Mouse (Mus musculus): ENCODE data around the gene Cyp8b1. TPM values are rescaled to one million over a fixed set of nuclear protein-coding genes. Genes with fewer than 3 reads are reported as not detected.

Cyp8b1 gene
- polyA plus RNA-seq, 1 experiment, result 0.77 TPM

DNA sequence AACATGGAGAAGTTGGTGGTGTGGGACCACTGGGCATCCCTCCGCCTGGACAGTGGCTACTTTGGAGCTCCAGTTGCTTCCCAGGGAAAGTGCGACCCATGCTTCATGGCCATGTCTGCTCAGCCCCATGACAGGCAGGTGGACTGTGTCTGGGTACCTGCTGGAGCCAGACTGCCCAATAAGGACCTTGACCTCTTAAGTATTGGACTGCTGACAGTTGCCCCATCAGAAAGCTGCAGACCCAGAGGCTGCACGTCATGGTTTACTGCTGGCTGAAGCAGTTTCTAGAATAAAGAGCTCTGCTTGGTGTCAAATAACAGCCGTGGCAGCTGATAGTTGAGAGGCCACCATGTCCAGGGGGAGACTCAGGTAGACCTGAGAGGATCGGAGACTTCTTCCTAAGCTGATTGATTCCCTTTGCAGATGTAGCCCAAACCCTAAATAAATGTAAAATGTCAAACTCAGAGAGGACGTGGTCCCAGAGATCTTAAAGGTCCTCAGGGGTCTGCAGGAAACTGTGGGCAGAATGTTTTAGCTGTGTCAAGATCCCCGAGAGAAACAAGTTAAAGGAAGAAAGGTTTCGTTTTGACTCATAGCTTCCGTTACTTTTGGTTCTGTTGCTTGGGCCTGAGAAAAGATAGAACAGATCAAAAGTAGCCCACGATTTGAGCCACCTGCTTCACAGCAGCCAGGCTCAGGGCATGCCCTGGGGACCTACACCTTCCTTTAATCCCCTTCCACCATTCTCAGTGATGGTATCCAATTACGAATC lies 10.7 kb upstream of the Cyp8b1 start:
- TF ChIP-seq POLR2A (IDR thresholded peaks at IDR 0.05; ENCODE audit: borderline replicate concordance, control insufficient read depth, low read depth, low read length) (no peak), CTCF (IDR thresholded peaks at IDR 0.05; ENCODE audit: control insufficient read depth, insufficient read depth, low read length) (no peak)
- peaks cover 13% of the 10 kb centered on the region; the same call in 1 of the 2 replicates for H3K4me1 ChIP-seq (ENCODE audit: control insufficient read depth, insufficient read depth, low read length)
- peak overlapping the region; percentile 16; the same call in 1 of the 2 replicates for H3K27ac ChIP-seq (ENCODE audit: control insufficient read depth, insufficient read depth, low read depth, low read length, poor library complexity)
- H3K4me3 ChIP-seq (replicated peaks; ENCODE audit: control insufficient read depth, low read depth, low read length), result no peak overlapping the region
- WGBS, result 28% methylated on average over 11 of the region's 11 CpGs

DNA sequence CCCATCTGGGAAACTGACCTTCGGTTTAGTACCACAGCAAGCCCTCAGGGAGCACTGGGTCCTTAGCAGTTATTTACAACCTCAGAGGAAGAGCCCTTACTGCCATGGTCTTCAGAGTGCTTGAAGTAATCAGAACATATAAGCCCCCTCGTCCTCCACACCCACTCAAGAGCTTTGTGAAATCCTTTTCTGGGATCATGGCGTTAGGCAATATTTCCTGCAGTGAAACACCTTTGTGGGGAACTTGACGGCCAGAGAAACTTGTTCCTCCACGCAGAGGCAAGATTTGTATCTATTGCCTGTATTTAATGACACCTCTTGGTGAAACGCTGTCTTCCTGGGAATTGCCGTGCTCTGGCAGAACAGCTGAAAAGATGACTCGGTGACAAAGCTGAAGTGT lies 9.9 kb upstream of the Cyp8b1 start:
- Histone ChIP-seq H3K4me1 (ENCODE audit: control insufficient read depth, insufficient read depth, low read length) (peaks cover 13% of the 10 kb centered on the region; the same call in 1 of the 2 replicates), H3K4me3 (replicated peaks; ENCODE audit: control insufficient read depth, low read depth, low read length) (no peak overlapping the region), H3K27ac (ENCODE audit: control insufficient read depth, insufficient read depth, low read depth, low read length, poor library complexity) (no peak overlapping the region)
- WGBS, result 44% methylated on average over 8 of the region's 8 CpGs
- TF ChIP-seq POLR2A (IDR thresholded peaks at IDR 0.05; ENCODE audit: borderline replicate concordance, control insufficient read depth, low read depth, low read length), result no peak
- no peak for TF ChIP-seq CTCF (IDR thresholded peaks at IDR 0.05; ENCODE audit: control insufficient read depth, insufficient read depth, low read length)

DNA sequence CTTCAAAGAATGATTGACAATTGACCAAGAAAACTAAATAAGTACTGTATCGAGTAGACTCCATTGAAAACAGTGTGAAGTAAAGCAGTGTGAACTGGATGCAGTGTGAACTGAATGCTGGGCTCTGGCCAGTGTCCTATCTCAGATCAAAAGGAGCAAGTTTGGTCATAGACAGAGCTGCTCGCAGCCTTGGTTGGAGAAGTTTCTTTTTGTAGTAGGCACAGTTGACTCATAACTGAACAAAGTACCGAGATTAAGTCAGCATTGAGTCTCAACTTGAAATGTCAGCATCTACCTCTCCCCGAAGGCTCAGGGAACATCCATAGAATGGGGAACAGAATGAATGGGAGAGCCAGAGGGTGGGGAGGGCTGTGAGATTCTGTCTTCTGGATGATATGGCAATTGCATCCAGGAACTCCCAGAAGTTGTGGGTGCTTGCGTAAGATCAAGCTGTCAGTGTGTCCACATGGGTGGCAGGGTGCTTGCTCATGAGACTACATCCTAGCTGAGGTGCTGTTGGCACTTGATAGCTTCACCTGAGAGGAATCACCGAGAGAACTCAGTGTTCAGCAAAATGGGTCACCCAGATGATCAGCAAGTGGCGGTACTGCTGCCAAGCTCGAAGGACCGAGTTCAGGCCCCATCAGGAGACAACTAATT lies 8.9 kb upstream of the Cyp8b1 start:
- TF ChIP-seq POLR2A (IDR thresholded peaks at IDR 0.05; ENCODE audit: borderline replicate concordance, control insufficient read depth, low read depth, low read length), result no peak
- no peak for TF ChIP-seq CTCF (IDR thresholded peaks at IDR 0.05; ENCODE audit: control insufficient read depth, insufficient read depth, low read length)
- H3K4me1 ChIP-seq (ENCODE audit: control insufficient read depth, insufficient read depth, low read length), result peaks cover 13% of the 10 kb centered on the region; the same call in 1 of the 2 replicates
- 66% methylated on average over 9 of the region's 9 CpGs for WGBS
- no peak overlapping the region for H3K27ac ChIP-seq (ENCODE audit: control insufficient read depth, insufficient read depth, low read depth, low read length, poor library complexity)
- H3K4me3 ChIP-seq (replicated peaks; ENCODE audit: control insufficient read depth, low read depth, low read length), result no peak overlapping the region

DNA sequence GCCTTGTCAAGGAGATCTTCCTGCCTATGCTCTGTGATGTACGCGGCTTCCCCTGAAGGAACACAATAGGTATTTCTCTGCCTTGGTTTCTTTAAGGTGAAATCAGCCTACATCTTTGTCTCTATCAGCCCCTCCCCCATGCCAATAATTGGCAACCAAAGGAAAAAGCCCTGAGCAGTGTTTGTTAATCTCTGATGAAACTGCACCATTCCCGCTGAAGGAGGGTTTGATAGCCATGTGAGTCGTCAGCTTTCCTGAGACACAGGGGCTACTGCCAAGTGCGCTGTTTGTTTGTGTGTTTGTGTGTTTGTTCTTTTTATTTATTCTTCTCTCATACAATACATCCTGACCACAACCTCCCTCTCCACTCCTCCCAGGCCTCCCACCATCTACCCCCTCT lies 7.8 kb upstream of the Cyp8b1 start:
- Histone ChIP-seq H3K27ac (ENCODE audit: control insufficient read depth, insufficient read depth, low read depth, low read length, poor library complexity) (no peak overlapping the region), H3K4me1 (ENCODE audit: control insufficient read depth, insufficient read depth, low read length) (peaks cover 15% of the 10 kb centered on the region), H3K4me3 (replicated peaks; ENCODE audit: control insufficient read depth, low read depth, low read length) (no peak overlapping the region)
- 77% methylated on average over 5 of the region's 5 CpGs for WGBS
- TF ChIP-seq CTCF (IDR thresholded peaks at IDR 0.05; ENCODE audit: control insufficient read depth, insufficient read depth, low read length), result no peak
- no peak for TF ChIP-seq POLR2A (IDR thresholded peaks at IDR 0.05; ENCODE audit: borderline replicate concordance, control insufficient read depth, low read depth, low read length)

DNA sequence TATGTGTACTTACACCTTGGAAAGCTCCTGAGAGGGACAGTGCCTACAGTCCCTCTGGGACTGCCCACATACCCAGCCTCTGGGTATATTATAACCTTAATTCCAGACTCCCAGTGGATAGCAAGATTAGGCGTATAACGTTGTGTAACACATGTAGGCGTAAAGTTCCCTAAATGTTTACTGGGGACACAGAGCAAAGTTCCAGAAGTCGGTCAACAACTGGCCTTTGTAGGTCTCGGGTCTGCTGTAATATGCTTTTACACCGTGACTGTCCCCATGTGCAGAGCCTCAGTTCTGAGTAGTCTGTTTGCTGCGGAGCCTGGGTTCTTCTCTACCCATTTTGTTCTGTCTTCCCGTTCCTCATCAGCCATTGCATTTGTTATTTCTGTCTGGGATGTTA lies 7.3 kb upstream of the Cyp8b1 start:
- no peak for TF ChIP-seq CTCF (IDR thresholded peaks at IDR 0.05; ENCODE audit: control insufficient read depth, insufficient read depth, low read length)
- WGBS, result 61% methylated on average over 8 of the region's 8 CpGs
- Histone ChIP-seq H3K4me3 (replicated peaks; ENCODE audit: control insufficient read depth, low read depth, low read length) (no peak overlapping the region), H3K4me1 (ENCODE audit: control insufficient read depth, insufficient read depth, low read length) (peaks cover 17% of the 10 kb centered on the region), H3K27ac (ENCODE audit: control insufficient read depth, insufficient read depth, low read depth, low read length, poor library complexity) (no peak overlapping the region)

DNA sequence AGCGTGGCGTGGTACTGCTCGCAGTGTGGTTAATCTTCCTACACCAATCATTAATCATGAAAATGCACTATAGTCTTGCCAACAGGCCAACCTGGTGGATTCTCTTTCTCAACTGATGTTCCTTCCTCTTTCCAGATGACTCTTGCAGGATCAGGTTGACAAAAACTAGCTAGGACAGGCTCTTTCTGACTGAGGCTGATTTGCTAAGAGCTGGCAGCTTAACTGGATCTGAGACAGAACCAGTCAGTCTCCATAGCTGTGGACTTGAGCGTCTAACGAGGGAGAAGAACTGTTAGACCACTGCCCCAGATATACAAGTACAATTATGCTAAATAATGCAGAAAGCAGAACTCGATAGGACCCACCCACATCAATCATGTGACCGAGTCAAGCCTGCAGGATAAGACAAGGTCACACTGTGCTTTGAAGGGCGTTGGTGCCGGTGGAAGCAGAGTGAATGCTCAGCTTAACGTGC lies 3.0 kb upstream of the Cyp8b1 start:
- 5% methylated on average over 10 of the region's 10 CpGs for WGBS
- Histone ChIP-seq H3K27ac (ENCODE audit: control insufficient read depth, insufficient read depth, low read depth, low read length, poor library complexity) (peak overlapping the region; percentile 77; the same call in 1 of the 2 replicates), H3K4me3 (replicated peaks; ENCODE audit: control insufficient read depth, low read depth, low read length) (no peak overlapping the region), H3K4me1 (ENCODE audit: control insufficient read depth, insufficient read depth, low read length) (peaks cover 4% of the 10 kb centered on the region)
- TF ChIP-seq POLR2A (IDR thresholded peaks at IDR 0.05; ENCODE audit: borderline replicate concordance, control insufficient read depth, low read depth, low read length) (no peak), CTCF (IDR thresholded peaks at IDR 0.05; ENCODE audit: control insufficient read depth, insufficient read depth, low read length) (no peak)

DNA sequence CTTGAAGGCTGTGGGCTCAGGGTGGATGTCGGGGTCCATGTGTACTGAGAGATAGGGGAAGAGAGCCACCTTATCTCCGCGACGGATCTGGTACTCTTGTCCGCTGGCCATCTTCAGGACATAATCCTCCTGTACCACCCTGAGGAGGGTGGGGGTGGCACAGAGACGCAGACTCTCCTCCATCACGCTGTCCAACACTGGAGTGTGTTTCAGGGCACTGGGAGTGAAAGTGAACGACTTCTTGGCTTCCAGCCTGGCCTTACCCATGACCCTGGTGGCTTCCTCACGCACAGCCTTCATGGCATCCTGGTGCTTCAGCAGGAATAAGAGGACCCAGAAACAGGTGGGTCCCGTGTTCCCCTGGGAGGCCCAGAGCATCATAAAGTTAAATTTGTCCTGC lies 1.0 kb downstream of the Cyp8b1 start:
- WGBS, result 71% methylated on average over 10 of the region's 10 CpGs
- H3K27ac ChIP-seq (ENCODE audit: control insufficient read depth, insufficient read depth, low read depth, low read length, poor library complexity), result no peak overlapping the region
- H3K4me3 ChIP-seq (replicated peaks; ENCODE audit: control insufficient read depth, low read depth, low read length), result no peak overlapping the region

DNA sequence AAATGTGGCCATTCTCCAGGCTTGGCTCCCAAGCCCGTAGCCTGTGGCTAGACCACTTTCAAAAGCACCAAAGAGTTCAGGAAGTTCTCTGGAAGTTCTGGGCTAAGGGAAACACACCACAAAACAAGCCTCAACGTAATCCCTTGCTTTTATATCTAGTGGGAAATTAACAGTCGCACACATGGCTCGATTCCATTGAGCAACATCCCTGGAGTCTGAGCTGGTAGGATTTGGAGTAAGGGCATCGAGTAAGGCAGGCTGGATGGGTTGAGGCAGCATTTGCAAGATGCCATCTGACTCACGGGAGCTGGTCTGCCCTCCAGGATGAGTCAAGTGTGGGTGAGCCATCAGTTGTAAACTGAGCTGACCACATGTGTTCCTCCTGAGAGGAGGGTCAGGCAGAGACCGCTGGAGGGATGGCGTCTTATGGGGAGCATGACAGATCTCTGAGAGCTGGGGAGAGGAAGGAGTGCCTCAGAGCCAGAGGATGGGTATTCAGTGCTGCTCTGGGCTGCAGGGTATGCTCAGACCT lies 1.8 kb downstream of the Cyp8b1 start:
- TF ChIP-seq CTCF (IDR thresholded peaks at IDR 0.05; ENCODE audit: control insufficient read depth, insufficient read depth, low read length) (no peak), POLR2A (IDR thresholded peaks at IDR 0.05; ENCODE audit: borderline replicate concordance, control insufficient read depth, low read depth, low read length) (no peak)
- Histone ChIP-seq H3K4me3 (replicated peaks; ENCODE audit: control insufficient read depth, low read depth, low read length) (no peak overlapping the region), H3K27ac (ENCODE audit: control insufficient read depth, insufficient read depth, low read depth, low read length, poor library complexity) (no peak overlapping the region), H3K4me1 (ENCODE audit: control insufficient read depth, insufficient read depth, low read length) (peaks cover 5% of the 10 kb centered on the region)
- WGBS, result 59% methylated on average over 8 of the region's 8 CpGs

More for the DNA sequence above, 1.0 kb downstream of the Cyp8b1 start:
- peaks cover 4% of the 10 kb centered on the region for H3K4me1 ChIP-seq (ENCODE audit: control insufficient read depth, insufficient read depth, low read length)
- TF ChIP-seq POLR2A (IDR thresholded peaks at IDR 0.05; ENCODE audit: borderline replicate concordance, control insufficient read depth, low read depth, low read length) (no peak), CTCF (IDR thresholded peaks at IDR 0.05; ENCODE audit: control insufficient read depth, insufficient read depth, low read length) (no peak)
